Mouse (Mus musculus) ovary, postnatal 10 days (tissue): ENCODE data around the gene Ccdc167.

Experiments
- DNase-seq: peaks from one replicate; pipeline ENCODE4 v3.0.0; 2022; ENCODE audit warnings: low spot score

Ccdc167 gene

DNA sequence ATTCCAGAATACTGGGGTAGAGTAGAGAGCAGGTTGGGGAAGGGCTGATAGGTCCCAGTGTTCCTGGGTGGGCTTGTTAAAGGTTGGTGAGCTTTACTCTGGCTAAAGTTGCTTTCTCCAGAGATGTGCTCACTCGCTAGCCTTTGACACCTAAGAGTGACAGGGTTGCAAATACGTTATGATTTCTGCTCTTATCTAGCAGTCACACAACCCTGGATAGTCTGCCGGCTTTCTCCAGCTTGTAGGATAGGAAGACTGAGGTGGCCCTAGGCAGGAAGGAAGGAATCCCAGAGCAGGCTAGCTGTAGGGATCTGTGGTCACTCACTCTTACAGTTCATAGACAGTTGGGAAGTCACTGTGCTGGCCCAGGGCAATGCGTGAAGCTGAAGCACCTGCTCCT lies 32.6 kb downstream of the Ccdc167 start:
- DNase-seq: no peak

DNA sequence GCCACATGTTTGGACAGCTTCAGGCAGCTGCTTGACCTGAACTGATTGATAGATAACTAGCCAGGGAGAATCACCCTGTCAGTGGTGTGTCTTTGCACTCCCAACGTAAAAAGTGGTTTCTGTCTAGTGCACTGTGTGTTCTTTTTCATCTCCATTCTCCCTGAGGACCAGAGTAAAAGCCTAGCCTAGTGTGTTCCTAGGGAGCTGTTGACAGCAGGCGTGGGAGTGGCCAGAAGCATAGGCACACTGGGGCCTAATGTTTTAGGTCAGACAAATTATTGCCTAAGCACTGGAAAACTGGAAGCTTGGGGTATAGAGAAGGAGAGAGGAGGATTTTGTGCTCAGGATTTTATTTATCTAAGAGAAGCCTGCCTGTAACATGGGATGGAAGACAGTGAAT lies 33.7 kb downstream of the Ccdc167 start:
- no peak for DNase-seq

DNA sequence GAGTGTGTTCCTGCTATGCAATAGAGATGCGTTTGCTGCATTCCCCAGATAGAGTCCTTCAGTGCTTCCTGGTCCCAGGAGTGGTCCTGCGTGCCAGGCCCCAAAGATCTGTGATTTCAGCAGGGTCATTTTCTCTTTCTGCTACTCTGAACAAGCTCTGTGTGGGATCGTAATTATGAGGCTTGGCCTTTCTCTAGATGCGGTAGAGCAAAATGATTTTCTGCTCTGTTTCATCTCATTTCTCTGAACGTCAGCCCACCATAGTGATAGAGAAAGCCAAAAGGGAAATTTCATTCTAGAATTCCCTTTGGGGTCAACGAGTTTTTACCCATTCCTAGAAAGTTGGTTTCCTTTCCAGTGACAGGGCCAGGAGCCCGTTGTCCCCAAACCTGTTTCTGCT lies 34.6 kb downstream of the Ccdc167 start:
- DNase-seq: no peak

DNA sequence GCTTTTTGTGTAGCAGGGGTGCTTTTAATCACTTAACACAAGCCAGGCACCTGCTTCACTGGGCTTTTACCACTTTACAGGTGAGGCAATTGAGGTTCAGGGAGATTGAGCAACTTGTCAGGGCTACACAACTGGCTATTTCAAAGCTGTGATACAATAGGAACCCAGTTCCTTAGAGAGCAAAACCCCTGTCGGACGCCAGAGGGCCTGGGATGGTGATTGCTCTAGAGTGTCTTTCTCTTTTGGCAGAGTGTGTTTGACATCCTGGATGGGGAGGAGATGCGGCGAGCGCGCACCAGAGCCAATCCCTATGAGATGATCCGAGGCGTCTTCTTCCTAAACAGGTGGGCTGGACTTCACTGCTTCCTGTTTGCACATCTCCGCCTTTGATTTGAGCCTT lies 35.2 kb downstream of the Ccdc167 start:
- no peak for DNase-seq

DNA sequence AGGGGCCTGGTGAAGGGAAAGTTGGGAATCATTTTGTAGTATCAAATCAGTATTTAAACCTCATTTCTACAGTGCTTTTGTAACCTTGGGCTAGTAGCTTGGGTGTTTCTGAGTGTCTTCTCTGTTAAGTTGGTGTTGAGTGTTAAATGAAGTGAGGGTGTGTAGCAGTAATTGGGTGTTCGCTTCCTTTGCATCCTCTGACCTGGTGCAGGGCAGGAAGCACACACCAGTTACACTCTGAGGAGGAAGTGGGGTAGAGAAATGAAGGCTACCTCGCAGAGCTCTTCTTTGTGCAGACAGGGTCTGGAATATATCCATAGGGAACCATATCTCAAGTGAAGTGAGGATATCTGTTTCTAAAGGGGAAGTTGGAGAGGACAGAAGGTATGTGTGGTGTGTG lies 35.9 kb downstream of the Ccdc167 start:
- no peak for DNase-seq

DNA sequence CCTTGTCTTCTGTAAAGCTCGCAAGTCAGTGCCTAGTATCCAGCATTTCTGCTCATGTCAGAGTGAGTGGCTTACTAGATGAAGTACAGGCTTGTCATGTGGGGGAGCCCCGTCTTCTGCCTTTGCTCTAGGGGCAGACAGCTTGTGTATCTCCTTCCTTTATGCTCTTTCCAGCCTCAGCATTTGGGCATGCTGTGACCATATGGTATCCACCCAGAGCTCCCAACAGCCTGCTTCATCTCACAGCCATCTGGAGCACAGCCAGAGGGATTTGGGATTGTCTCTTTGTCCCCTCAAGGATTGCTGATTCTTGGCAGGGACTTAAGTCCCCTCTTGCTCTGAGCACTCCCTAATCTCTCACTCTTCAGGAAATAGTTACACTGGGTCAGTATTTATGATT lies 36.7 kb downstream of the Ccdc167 start:
- DNase-seq: no peak

DNA sequence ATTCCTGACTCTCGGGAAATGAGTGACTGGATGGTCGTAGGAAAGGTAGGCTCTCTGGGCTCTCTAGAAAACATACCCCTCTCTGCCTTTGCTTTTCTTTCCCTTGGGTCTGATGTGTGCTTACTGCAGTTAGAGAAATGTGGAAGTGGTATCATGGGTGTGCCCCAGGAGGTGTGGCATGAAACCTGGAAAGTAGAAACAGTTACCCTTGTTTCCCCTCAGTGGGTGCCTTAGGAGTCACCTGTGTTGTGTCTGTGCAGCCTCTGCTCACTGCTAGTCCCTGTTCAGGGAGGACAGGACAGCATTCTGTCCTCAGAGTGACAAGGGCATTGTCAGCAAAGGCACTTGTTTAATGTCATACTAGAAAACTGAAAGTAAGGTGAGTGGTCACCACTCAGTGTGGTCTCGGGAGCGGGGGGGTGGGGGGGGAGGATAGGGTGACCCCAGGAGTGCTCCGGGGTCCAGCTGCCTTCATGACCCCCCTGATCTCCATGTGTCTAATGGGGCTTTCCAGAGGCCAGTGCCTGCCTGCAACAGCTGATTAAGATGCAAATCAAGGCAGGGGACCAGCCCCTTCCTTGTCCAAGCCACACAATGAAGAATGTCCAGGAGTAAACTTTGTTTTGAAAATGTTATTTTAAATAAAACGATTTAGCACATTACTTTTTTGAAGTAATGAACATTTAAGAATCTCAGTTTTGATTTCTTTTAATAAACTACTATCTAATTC lies 37.6 kb downstream of the Ccdc167 start:
- no peak for DNase-seq

DNA sequence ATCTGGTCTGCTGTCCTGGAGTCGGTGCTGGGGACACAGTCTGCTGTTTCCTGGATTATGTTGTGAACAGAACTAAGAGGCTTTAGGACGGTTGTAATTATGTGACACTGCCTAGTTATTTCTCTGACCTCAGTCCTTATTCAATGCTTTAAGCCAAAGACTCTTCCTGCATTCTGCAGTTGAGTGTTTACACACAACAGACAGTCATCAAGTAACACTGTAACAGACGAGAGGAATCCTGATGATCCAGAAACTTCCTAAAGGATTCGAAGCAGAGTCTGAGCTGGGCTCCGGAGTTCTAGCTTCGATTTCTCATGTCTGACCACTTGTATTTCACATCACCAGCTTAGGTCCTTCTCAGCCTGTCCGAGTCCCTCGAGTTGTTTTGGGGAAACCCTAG lies 38.3 kb downstream of the Ccdc167 start:
- no peak for DNase-seq

DNA sequence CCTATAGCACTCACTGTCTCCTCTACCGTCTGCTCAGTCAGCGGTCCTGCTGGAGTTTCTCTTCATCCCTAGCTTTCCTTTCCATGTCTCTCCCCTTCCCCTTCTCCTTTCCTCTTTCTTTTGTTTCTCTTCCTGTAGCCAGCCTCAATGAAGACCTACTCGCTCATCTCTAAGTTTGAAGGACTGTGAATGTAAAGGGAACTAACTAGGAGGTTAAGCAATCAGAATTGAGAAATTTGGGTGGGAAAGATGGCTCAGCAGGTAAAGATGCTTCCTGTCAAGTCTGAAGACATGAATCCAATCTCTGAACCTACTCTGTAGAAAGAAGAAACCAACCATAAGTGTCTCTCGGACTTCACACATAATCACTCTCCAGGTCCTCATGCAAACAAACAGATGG lies 43.5 kb downstream of the Ccdc167 start:
- DNase-seq: no peak

DNA sequence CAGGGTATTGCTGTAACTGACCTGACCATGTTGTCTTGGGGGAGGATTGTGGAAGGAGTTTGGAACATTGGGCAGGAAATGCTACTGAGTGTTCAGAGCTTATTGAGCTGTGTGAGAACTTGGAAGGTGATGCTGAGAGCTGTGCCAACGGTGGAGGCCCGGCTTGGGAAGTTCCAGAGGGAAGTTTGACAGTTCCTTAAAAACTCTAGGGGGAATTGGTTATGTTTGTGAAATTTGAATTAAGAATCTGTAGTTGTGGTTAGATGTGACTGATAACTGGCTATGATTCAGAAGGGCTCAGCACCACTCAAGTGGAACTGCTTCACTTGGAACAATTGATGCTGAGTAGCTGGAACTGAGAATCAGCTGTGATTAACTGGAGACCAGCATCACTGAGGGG lies 45.8 kb downstream of the Ccdc167 start:
- DNase-seq: no peak

DNA sequence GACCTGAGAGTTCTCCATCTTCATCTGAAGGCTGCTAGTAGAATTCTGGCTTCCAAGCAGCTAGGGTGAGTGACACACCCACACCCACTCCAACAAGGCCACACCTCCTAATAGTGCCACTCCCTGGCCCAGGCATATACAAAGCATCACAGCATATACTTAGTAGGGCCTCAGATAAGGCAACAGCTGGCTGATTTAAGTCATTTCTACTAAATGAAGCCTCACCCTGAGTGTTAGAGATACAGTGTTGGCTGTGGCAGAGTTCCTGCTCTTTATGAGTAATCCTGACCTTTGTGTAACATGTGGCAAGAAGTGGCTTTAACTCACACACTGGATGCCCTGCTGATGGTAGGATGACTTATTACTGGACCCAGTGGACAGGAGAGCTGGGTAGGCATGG lies 46.9 kb downstream of the Ccdc167 start:
- DNase-seq: no peak

DNA sequence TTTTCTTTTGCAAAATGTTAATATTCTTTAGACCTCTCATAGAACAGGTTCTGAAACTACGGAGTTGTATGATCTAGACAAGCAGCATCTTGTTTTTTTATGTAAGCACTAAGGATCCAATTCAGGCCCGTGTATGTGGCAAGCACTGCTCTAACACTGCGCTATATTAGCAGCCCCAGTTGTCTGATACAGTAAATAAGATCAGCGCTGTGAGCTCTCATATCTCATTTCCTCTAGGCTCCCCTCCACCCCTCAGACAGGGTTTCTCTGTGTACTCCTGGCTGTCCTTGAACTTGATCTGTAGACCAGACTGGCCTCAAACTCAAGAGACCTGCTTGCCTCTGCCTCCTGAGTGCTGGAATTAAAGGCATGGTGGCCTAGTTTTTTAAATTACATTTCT lies 47.8 kb downstream of the Ccdc167 start:
- DNase-seq: no peak

DNA sequence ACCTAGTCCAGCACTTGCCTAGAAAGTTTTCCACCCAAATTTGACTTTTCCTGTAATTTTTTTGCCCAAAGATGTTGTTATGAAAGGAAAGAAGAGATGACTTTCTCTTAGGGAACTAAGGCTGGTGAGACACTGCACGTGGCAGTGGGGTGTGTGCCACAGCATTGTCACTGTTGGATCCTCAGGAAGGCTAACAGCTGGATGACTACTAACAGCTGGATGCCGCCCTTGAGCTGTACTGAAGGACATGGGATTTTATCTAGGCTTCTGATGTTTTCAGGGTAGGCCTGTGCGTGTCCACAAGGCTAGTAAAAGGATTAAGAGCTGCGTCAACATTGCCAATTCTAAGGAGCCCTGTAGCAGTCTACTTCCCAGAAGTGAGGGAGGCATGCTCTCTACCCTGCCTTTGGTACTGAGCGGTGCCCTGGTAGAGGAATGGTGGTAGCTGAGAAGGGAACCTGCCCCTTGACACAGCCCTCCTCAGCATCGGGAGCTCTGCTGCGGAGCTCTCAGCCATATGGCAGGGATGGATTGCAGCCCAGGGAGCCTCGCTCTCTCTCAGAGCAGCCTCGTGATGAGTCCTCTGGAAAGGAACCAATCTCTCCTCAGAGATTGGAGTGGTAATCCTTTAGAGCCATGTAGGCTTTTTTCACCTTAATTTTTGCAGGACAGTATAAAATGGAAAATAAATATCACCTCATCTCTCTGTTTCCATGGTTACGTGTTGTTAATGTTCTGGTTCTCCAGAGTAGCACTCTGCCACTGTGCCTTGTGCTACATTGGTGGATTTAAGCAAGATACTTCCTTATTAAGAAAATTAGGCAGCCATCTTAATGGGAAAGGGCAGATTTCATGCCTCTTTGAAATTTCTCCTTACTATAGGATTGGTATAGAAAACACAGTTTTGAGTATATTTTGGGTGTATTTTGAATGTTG lies 48.5 kb downstream of the Ccdc167 start:
- no peak for DNase-seq

DNA sequence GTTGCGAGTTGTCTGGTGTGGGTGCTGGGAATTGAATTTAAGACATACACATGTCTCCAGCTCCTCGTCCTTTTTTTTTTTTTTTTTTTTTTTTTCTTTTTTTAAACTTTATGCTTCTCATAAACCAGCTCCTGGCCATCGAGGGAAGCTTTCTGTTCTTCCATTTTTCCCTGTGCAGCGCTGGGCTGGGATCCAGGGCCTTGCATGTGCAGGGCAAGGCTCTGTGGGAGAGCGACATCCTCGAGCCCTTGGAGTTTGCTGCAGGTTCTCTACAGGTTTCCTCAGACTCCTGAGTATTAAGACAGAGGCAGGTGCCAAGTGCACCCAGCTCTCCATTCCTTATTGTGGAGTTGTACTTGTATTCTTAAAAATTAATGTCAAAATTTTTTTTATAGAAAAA lies 54.7 kb downstream of the Ccdc167 start:
- DNase-seq: no peak

DNA sequence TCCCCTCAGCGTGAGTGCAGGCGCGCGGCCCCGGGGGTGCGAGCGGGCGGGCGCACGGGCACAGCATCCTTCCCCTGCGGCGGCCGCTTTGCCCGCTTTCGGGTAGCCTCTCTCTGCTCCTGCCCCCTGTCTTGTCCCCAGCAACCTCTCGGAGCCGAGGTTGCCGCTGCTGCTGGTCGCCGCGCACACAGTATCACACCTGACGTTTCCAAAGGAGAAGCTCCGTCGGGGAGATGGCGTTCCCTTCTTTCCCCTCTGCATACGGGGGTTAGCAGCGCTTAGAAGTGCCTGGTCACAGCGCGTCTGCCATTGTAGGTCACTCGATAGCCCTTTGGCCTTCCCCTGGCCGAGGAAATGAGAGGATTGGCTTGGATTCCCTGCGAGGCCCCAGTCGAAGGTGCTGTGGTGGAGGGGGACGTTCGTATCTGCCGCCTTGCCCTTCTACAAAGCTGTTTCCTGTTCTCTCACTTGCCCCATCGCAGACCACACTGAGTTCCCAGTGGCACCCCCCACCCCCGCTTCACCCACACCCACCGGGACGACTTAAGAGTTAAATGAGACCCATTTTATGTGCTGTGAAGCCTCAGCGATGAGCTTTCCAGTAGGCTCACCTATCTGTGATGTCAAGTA lies 56.0 kb downstream of the Ccdc167 start:
- no peak for DNase-seq

DNA sequence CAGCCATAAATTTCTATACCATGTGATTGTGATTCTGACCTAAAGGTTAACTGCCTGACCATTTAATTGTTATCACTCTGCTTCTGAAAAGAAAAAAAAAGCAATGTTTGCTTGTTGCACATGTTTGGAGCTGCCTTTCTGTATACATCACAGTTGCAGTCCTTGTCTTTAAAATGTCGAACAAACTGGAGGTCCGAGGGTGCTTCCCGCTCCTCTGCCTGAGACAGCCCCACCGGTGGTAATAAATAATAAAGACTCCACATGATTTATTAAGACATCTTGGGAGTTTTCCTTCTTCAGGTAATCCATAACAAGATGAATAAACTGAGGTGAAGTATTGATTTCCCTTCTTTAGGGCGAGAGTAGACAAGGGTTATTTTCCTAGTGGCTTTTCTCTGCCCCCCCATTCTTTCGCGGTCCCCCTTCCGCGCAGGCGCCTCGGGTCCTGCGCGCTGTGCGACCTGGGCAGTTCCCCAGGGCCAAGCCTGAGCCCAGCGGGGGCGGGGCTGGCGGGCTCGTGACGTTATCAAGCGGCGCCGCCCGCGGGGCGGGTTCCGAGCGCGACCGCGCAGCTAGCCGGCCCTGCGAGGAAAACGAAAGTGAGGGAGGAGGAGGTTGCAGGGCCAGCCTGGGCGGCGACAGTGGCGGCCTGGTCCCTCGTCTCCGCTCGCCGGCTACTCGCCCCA lies 56.6 kb downstream of the Ccdc167 start, which contains the start of gene Cmtr1:
Gene Cmtr1 (plus strand): TSS at position 520 of the 686 bp plus-strand sequence.
- DNase-seq: peak; percentile 92

DNA sequence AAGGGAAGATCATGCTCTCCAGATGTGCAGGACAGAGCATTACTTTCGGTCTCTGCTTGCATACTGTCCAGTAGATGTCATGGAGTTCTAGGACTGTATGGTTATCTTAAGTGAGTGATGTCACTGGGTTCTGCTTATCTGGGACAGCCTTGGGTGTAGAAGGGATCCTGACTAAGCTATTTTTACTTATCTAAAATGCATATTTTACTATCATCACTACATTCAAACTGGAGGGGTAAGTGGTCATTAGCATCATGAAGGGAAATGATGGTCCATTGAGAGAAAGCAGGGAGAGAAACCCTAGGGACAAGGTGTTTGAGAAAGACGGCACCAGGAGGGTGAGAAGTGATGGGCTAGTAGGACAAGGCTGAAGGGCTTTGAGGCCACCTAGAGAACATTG lies 58.6 kb downstream of the Ccdc167 start:
- no peak for DNase-seq

DNA sequence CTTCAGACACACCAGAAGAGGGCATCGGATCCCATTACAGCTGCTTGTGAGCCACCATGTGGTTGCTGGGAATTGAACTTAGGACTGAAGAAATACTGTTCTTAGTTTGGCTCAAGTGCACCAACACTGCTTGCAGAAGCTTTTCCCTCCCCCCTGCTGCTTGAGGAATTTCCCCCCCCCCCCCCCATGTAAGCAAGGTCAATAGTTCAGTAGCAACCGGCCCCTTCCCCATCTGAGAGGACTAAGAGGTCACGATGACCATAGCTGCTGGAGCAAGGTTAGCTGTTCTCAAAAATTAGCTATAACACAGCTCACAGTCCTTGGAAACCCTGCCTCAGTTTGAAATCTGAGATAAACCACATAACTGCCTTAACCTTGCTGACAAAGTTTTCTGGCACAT lies 74.6 kb downstream of the Ccdc167 start:
- DNase-seq: no peak

DNA sequence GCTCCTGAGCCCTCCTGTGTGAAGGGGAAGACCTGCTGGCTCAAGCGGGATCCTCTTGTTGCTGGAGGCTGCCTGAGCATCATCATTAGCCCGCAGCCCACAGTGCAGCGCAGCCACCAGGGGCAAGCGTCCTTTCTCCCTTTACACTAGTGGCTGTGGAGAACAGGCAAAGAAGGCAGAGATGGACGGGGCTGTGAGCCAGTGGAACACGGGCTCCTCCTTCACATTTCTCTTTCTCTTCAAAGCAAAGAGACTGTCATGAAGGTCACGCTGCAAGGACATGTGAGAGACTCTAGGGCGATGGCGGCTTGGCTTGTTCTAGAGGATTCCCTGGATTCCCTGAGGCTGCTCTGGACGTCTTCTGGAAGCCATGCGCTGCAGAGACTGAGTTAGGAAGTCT lies 75.9 kb downstream of the Ccdc167 start:
- no peak for DNase-seq

DNA sequence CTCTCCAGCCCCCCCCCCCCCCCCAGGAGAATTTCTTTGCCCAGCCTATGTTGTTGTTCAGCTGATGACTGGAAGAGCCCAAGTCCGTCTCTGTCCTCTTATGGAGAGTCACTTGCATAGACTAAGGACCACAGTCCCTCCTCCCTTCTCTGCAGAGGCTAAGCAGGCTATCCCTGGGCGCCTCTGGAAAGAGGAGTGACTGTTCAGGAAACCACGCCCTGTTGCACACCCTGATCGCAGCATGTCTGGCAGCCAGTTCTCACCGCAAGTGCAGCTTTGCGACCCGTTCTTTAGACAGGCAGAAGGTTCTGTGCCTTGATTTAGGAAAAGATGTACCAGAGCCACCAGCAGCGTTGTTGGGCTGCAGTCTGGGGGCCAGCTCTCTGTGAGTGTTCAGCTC lies 78.9 kb downstream of the Ccdc167 start:
- DNase-seq: no peak

DNA sequence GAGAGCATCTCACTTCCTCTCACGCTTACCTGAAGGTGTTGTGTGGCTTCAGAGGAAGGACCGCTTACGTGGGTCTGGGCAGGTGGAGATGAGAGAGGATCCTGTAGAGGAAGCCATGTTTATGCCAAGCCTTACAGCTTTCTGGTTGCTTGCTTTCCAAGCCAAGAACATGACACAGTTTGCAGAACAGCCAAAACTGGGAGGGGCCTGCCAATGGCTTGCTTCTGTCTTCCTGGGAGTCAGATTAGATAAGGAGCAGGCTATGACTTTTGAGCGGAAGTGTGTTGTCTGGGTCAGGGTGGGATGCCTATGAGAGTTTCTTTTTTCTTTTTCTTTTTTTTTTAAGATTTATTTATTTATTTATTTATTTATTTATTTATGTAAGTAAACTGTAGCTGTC lies 79.5 kb downstream of the Ccdc167 start:
- DNase-seq: no peak
